Mouse (Mus musculus): ENCODE measurements around the gene Myom1.

Gene Myom1

DNA sequence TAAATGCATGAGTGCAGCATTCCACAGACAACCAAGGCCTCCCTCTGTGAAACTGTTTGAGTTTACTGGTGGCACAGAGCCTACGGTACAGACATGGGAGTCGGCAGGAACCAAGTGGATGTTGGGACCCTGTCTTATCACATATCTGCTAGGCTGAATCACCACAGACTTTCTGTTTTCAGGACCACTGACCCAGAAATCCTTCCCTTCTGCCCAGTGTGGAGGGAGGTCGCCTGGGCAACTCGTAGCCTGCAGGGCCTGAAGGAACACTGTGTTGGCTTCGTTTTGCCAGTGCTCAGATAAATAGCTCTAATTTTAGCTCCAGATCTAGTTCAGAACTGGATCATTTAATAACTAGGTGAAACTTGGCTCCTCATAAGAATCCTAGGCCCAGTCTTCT is 12.5 kb downstream of the Myom1 start:
- no peak for DNase-seq (ENCODE audit: low read depth, low spot score)

DNA sequence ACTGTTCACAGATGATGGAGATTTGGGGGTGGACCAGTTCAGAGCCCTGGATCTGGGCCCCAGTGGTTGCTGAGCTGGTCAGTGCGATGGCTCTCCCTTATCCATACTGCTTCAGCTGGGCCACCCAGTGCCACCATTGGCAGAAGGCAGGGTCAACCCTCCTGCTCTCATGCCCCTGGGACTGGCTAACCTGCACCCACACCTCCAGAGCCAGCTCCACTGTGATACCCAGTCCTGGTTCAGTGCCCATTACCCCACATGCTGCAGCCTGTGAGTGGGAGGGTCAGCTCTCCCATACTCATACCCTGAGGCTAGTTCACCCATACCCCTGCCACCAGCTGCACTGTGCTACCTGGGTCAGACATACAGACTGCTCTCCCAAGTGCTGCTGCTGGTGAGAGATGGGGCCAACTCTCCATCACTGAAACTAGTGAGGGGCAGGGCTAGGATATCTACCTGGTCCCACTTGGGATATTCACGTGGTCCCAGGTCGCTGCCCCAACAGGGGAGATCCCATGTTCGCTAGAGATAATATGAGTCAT is 15.1 kb downstream of the Myom1 start:
- no peak for DNase-seq (ENCODE audit: low read depth, low spot score)

DNA sequence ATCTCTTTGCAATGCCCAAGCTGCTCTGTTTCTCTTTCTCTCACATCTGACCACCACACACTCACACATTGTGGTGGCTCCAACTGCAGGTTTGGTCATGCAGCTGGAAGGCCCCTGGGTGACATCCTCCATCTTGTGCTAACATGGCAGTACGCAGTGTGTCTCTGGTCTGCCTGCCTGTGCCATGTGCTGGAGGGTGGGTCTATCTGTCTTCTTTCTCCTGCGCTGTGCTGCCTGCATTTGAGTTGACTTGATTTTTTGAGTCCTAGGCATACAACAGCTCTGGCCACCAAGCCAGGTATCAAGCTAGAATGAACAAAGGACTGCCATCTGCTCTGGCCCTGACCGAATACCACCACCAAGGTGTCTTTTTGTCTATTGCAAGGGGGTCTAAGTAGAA is 15.7 kb downstream of the Myom1 start:
- DNase-seq (ENCODE audit: low read depth, low spot score), result no peak

DNA sequence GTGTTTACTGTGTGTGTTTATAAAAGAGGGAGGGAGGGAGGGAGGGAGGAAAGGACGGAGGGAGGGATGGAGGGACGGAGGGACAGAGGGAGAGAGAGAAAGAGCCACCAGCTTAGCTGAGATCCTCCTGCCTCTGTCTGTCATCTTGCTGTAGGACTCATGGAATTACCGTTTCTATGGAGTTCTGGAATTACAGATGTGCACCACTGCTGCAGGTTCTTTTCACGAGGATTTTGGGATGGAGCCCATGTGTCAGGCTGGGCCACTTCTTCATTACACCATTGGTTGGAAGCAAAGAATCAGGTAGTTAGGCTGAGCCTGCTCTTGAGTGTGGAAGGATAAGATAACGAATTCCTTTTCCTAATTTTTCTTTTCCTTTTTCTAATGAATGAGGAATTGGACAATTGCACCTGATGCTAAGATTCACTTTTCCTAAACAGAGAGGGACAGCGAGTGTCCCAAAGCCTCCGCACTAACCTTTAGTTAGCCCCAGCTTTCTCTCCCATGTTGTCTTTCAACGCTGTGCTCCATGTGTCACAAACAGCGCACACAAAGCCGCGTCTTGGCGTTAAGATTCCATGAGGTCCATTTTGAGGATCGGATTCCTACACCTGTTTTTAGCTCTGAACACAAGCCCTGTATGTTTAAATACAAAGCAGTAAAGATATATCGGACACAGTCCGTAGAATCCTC is 16.3 kb downstream of the Myom1 start:
- DNase-seq (ENCODE audit: low read depth, low spot score), result no peak

DNA sequence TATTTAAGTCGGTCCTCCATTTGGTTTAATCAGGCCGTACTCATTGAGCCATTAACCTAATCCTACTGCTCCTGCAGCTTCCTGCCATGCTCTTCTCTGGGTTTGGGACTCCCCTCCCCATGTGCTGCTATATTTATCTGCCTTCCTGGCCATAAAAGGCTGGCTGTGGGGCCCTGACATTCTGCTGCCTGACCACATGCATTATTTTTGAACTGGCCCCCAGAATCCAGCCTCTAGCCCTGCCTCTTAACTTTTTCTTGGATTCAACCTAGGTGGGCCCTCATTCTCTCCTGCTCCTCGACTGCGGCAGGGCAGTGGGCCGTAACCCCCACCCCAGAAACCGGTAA is 16.8 kb downstream of the Myom1 start:
- DNase-seq (ENCODE audit: low read depth, low spot score), result no peak

DNA sequence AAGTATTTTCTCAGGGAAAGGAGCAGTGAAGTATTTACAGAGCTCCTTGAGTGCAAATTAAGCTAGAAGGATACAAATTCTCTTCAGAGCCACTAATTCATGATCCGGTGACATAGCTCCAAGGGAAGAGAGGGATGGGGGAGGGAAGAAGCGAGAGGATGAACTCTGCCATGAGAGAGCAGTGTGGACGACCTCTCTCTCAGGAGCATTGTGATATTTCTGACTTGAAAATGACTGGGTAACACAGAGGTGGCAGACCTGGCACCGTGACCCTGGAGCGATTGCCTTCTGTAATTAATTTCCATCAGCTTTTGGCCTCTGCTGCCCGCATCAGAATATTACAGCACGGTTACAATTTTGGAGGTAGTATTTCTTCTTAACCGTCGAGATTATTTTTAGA is 17.4 kb downstream of the Myom1 start:
- DNase-seq (ENCODE audit: low read depth, low spot score), result no peak

DNA sequence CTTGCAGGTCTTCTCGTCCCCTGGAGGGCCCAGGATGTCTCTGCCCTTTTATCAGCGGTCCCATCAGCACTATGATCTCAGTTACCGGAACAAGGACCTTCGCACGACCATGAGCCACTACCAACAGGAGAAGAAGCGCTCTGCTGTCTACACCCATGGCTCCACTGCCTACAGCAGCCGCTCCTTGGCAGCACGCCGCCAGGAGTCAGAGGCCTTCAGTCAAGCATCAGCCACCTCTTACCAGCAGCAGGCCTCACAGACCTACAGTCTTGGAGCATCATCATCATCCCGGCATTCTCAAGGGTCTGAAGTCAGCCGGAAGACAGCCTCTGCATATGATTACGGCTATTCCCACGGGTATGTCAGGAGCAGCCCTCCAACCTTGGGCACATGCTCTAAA is 20.4 kb downstream of the Myom1 start:
- DNase-seq (ENCODE audit: low read depth, low spot score), result no peak

DNA sequence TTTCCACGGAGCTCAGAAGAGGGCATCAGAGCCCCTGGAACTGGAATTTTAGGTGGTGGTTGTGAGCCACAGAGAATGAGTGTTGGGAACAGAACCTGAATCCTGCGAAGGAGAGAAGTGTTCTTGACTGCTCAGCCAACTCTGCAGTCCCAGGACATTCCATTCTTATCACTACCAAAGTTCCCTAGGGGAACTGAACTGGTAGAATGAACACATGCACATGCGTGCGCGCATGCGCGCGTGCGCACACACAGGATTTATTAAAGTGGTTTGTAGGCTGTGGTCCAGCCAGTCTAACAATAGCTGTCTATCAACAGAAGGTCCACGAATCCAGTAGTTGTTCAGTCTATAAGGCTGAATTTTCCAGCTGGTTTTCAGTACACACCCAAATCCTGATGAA is 21.6 kb downstream of the Myom1 start:
- DNase-seq (ENCODE audit: low read depth, low spot score), result no peak

DNA sequence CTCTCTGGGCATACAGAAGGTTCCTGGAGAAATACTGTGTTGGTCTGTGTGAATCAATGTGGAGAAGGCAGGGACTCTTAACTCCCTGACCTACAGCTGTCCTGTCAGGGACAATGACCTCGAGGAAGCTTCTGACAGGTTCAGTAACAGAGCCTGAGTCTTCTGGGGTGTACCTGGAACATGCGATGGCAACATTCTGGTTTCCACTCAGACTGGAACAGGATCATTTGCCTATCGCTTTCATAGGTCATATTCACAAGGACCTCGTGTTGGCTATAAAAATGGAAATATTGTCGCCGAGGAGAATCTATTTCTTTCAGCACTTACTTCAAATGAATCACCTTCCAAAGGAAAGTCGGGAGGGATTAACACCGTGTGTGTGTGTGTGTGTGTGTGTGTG is 23.5 kb downstream of the Myom1 start:
- DNase-seq (ENCODE audit: low read depth, low spot score), result no peak

DNA sequence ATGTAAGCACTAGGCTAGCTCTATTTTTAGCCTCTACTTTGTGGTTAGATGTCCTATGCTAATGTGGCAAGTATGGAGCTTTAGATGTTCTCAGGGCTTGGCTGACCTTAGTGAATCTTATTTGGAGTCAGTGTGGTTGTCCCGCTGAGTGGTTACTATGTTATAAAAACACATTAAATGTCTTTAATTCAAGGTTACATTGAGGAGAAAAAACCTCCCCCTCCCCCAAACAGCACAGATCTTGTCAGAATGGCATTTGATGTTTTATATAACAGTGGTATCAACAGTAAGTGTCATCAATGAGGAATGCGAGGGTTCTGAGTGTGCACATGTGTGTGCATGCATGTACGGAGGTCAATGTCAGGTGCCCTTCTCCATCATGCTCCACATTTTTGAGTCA is 24.8 kb downstream of the Myom1 start:
- DNase-seq (ENCODE audit: low read depth, low spot score), result no peak

DNA sequence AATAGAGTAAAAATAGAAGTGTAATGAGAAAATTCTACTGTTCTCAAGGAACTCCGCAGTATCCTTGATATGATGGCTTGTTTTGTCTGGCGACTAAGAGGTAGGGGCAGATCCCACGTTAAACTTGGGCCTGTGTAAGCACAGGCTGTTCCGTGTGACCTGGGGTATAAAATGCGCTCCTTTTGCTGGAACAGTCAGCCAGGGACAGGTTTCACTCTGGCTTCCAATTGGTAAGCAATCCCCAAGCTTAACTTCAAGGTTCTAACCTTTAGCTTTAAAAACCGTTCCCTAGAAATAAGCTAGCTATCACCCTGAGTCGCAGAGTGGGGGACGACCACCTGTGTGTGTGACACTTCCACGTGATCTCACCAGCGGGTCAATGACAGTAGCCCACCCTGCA is 30.3 kb downstream of the Myom1 start:
- no peak for DNase-seq (ENCODE audit: low read depth, low spot score)

DNA sequence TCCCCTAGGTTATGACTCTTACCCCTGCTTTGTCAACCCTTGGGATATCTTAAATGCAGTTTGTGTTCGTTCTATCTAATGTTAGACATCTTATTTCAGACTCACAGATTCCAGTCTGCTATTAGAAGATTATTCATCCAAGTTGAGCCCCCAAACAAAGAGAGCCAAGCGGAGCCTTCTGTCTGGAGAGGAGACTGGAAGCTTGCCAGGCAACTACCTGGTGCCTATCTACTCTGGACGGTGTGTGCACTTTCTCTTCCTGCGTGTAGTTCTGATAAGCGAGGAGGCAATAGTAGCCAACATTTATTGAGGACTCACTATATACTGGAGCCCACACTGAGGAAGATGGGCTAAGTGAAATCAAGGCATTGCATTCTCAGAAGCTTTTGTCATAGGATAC is 32.0 kb downstream of the Myom1 start:
- DNase-seq (ENCODE audit: low read depth, low spot score), result no peak

DNA sequence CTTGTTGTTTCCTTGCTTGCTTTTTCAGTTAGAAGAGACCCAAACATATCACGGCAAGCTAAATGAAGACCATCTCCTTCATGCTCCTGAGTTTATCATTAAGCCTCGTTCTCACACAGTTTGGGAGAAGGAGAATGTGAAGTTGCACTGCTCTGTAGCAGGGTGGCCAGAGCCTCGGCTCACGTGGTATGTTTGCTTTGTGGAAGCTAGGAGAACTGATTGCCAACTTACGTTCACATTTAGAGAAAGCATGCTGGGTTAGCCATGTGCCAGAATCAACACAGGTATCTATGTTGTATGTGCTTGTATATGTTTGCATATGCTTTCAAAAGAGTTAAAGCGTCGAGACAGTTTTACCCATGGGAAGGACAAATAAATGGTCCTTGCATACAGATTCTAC is 34.8 kb downstream of the Myom1 start:
- DNase-seq (ENCODE audit: low read depth, low spot score), result no peak

DNA sequence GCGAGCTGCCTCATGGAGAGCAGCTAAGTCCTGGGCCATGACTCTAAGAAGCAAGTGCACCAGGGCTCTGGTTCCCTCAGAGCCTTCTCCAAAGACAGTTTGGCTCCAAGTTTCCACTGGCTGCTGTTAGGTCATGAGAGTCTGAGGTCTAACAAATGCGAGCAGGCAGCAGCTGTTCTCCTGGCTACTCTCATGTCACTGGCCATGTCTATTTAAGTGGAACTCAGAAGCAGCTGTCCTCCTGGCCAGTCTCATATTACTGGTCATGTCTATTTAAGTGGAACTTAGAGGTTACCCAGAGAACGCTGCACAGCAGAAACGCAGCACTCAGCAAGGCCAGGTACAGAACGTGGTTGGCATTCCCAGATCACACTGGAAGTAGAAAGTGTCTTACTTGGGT is 36.4 kb downstream of the Myom1 start:
- no peak for DNase-seq (ENCODE audit: low read depth, low spot score)

DNA sequence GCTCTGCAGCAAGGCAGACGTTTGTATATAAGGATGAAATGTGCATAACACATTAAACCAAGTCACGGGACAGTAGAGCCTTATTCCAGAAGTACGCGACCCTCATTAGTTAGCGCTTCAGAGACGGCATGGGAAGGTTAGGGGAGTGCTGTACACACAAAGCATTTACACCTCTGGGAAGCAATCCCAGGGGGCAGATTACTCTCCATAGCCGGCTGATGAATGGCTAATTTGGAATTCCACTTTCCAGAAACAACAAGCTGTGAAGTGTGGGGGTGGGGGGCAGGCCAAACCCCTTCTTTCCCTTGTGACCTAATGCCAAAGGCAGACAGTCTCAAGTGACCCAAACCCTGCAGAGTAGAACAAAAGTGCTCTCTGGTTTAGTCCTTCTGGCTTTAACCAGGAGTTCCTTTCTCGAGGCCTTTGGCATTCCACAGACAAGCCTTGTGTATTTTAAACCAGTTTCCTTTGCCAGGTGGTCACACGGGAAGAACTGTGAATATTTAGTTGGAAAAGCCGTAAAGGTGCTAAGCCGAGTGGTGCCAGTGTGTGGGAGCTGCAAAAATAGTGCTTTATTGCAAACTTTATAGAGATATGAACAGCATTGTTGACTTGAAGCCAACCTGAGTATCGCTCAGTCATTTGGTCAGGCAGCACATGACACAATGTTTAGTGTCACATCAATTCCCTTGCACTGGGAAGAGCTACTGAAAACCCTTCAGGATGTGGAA is 37.6 kb downstream of the Myom1 start:
- DNase-seq (ENCODE audit: low read depth, low spot score), result no peak

DNA sequence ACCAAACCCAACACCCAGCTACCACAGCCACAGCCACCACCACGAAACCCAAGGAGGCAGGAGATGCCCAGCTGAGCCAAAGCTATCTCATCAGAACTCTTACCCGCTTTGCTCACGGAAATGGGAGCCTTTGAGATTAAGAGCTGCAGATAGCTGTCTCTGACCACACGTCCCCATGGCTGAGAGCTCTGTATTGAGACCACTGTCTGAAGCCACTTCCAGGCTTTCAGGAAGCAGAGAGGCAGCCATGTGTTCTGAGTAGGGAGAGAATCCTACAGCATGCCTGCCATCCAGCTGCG is 38.1 kb downstream of the Myom1 start:
- no peak for DNase-seq (ENCODE audit: low read depth, low spot score)

DNA sequence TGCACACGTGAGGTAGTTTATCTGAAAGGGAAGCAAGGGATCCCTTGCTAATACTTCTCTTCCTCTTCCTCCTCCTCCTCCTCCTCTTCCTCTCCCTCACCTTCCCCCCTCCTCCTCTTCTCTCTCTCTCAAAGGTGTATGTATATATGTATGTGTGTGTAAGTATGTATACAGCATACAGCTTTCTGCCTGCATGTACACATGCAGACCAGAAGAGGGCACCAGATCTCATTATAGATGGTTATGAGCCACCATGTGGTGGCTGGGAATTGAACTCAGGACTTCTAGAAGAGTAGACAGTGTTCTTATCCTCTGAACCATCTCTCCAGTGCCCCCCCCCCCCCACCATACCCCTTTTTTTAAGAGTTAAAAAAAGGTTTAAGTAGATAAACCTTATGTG is 40.2 kb downstream of the Myom1 start:
- no peak for DNase-seq (ENCODE audit: low read depth, low spot score)

DNA sequence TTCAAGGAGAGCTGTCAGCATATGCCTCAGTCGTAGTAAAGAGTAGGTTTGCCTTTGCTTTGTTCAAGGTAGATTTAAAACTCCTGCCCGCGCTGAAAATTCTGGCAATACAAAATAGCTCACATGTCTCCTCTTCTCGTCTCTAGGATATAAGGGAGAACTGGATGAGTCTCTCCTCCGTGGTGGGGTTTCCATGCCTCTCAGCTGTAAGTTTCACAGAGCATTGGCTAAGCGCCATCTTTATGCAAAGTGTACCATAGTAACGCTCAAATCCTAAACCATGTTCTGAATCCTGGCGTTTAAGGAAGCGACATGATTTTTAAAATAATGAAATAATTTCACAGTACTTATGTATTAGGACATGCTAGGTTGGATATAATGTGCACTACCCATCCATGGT is 43.2 kb downstream of the Myom1 start:
- DNase-seq (ENCODE audit: low read depth, low spot score), result no peak

DNA sequence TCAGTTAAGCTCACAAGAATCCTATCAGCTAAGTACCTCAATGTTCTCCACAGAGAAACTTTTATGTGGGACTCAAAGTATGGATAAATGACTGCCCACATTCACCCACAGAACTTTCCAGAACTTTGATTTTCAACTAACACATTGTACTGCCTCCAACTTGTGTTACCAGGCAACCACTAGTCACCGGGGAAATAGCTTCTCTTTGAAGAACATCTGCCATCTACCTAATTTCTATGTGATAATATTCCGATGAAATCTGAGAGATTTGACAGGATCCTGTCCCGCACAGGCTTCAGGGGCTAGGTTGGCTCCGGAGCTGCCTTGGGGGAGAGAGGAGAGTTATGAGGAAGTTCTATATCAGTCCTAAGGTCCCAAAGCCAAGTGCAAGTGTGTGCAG is 44.4 kb downstream of the Myom1 start:
- no peak for DNase-seq (ENCODE audit: low read depth, low spot score)

DNA sequence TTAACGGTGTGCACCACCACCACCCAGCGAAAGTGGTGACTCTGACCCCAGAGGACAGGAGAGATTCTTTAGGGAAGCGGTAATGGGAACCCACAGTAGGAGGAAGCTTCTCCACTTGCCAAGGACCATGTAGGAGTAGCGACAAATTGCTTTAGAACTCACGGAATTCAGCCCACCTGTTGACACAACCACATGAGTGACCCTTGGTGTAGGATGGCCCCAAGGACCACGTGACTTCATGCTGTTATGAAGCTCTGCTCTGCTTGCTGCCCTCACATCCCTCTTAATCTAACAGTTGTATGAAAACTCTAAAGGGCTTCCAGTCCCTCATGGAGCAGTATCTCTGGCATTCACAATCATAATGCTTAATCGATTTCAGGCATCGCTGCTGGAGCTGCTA is 46.9 kb downstream of the Myom1 start:
- no peak for DNase-seq (ENCODE audit: low read depth, low spot score)

DNA sequence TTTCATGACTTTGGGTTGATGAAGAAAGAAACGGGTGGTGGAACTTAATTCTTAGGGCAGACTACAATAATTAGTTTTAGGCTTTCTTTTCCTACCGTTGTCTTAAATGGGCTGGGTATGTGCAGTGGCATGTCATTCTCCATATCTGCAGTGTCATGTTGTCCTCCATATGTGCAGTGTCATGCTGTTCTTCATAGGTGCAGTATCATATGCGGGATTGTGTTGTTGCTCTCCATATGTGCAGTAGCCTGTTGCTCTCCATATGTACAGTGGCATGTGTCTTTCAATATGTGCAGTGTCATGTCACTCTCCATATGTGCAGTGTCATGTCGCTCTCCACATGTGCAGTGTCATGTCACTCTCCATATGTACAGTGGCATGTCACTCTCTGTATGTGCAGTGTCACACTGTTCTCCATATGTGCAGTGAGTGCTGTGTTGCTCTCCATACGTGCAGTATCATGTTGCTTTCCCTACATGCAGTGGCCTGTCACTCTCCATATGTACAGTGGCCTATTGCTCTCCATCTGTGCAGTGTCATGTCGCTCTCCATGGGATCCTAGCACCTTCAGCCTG is 50.8 kb downstream of the Myom1 start:
- DNase-seq (ENCODE audit: low read depth, low spot score), result no peak

DNA sequence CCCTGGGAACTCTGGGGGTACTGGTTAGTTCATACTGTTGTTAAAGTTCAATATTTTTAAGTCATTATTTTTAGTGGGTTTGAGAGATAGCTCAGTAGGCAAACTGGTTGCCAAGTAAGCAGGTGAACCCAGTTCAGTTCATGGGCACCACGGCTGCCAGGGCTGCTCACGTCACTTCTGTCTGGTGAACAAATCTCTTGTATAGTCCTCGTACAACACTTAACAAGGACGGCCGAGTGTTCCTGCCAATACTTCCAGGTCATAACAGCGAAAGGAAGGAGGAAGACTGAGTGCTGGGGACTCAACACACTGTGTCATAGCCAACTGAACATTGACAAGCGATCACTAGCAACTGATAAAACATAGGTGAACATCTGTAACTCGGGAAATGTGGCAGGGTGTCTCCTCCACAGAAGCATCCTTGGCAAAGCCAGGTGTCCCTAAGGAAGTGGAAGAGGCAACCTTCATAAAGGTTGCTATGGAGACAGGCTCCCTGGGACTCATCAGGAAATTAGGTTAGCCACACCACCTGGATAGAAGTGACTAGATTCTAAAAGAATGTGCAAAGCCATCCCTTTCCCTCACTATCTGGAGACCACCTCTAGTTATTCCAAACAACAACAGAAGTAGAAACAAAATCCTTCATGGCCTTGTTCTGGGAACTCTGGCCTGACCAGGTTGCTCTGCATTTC is 52.9 kb downstream of the Myom1 start:
- no peak for DNase-seq (ENCODE audit: low read depth, low spot score)

DNA sequence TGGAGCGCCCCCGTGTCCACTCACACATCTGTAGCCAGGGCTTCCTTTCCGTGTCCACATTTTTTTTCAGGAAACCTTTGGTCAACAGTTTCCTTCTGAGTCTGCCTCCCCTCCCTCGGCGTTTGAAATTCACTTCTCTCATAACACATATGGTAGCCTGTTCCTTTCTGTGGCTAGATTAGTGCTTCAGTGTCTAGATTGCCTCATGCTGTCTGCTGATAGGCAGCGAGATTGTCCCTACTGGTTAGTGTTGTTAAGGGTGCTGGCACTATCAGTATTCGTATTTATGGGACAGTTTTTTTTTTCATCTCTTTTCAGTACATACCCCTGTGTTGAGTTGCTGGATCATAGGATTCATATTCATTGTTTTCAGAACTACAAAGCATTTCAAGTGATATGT is 54.0 kb downstream of the Myom1 start:
- no peak for DNase-seq (ENCODE audit: low read depth, low spot score)
